Mouse (Mus musculus): ENCODE measurements around the gene Lin7a.

Lin7a gene

DNA sequence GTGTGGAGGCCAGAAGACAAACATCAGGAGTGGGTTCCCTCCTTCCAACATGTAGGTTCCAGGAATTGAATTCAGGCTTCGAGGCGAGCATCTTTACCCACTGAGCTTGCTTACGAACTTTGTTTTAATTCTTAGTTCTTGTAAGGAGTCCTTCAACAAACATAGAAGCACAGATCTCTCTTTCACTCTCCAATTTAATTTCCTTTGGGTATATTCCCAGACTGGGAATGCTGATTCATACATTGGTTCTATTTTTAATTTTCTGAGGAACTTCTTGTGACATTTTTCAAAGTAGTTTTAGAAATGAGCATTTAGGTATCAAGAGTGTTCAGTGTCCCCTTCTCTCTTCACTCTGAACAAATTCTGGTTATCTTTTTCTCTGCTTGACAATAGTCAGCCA, 68.0 kb downstream of the Lin7a start:
- DNase-seq: no peak

GRCm38 (mm10) chr10:107341151-107341550, 69.7 kb downstream of the Lin7a start:
- no peak for DNase-seq

DNA sequence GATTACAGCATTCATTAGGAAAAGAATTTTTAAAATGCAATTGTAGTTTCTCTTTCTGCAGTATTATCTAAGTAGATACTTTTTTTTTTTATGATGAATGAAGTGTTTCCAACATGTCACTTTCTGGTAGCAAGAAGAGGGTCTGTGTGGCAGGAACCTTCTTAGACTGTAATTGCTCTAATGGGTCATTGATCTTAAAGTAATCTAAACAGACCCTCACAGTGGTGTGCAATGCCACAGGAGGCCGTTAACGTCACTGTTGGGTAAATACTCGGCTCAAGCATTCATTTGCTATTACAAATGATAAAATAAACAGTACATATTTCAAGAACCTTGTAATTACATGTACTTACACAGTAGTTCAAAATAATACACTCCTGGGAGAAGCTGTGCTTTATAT, 72.7 kb downstream of the Lin7a start:
- no peak for DNase-seq

- no peak for DNase-seq
Measured at GRCm38 (mm10) chr10:107347842-107348241, 76.4 kb downstream of the Lin7a start.

- no peak for DNase-seq
Measured at GRCm38 (mm10) chr10:107351696-107352485, 80.4 kb downstream of the Lin7a start.

GRCm38 (mm10) chr10:107353483-107353882, 82.0 kb downstream of the Lin7a start:
- no peak for DNase-seq

DNA sequence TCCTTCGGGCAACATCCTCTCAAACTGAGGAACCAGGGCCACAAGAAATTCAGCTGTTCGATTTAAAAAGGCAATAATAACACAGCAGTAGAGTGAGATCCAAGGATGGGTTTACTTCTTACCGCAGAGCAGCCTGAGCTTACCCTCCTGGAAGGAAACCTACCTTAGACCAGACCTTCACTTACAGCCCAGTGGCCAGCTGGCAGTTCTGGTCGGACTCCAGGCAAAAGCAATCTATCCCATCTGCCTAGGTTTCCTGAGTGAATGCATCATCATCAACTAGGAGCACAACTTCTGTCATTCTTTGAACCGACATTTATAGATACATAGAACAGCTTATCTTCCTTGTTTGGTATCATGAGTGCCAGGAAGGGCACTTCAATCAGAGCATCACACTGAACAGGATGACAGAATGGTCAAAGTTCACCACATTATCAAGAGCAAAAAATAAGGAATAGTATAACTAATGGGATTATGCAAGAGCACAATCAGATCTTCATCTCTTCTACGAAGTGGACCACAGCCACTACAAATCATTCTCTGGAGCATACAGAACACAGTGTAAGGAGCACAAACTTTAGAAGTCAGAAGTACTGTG, 87.1 kb downstream of the Lin7a start:
- no peak for DNase-seq

DNA sequence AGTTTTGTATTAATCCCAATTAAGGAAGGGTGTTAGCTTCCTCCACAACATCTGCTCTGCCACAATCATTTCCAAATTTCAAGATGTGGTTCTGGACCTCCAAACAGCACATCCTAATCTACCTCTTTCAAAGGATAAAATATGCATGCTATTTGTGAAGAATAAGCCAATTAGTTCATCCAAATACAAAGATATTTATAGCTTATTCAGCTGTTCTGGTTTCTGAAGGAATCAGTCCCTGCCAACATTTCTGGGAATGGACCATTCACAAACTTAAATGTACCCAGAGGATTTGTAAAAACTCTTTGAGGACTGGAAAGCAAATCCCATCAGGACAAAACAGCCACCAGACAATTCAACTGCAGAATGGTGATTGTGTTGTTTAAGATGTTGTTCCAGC, 87.8 kb downstream of the Lin7a start:
- DNase-seq: no peak

GRCm38 (mm10) chr10:107361546-107361945, 90.1 kb downstream of the Lin7a start:
- peak; percentile 67 to 70 for DNase-seq

DNA sequence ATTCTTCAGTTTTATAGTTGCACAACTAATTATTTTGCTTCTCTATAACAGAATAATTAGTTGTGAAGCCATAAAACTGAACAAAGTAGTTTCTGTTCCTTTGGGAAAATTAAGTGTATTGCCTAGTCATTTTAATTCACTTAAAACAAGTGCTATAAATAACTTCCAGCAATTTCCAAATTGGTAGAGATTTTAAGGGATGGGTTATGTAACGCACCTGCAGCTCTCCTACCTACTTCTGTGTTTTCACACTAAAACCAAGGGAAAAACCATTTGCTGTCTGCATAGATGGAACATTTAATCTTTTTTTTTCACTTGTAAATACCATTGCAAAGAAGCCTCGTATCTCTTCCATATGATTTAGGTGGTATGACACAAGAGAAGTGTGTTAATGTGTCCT, 90.5 kb downstream of the Lin7a start:
- DNase-seq: no peak

DNA sequence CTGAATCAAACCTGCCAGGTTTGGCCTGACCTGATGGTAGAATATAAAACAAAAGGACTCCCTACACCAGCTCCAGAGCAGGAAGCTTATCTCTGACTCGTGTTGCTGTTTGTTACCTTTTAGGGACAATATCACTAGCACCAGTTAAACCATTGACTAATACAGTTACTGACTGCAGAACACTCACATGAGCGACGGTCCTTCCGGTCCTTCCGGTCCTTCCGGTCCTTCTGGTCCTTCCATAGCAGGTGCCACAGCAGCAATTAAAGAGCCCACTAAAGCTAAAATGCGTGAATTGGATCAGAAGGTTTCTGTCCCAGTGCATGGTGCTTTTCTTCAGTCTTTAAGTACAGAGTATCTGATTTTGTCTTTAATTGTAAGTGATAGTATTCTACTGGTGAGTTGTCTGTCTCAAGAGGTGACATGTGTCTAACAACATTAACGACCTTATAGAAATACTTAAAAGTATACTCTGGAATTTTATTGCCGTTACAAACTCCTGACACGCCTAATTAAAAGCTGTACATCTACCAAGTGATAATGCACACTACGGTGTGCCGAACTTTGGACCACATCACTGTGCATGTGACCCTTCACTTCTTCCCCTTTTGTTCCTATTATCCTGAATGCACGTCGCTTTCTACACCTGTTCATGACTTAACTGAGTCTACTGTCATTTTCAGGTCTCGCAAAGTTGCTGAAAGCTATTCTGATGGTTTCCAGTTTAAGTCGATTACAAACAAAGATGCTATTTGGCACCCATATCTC, 91.7 kb downstream of the Lin7a start:
- DNase-seq: no peak

DNA sequence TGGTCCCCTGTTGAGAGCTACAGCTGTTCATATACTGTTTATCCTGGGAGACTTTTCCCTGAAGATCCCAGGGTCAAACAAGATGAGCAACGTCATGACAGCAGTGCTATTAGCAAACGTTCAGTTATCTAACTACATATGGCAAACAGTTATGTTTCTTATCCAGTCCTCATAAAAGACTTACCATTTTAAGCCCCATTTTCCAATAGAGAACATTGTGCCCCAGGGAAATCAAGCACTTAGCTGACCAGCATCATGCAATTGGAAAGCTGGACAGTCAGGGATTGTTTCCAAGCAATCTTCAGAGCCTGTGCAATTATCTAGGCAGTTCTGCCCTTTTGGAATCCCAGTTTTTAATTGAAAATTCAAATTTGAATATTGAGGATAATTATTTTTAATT, 105.7 kb downstream of the Lin7a start:
- no peak for DNase-seq

- DNase-seq: no peak
Measured at GRCm38 (mm10) chr10:107381143-107381746, 109.8 kb downstream of the Lin7a start.

GRCm38 (mm10) chr10:107383825-107384224, 112.3 kb downstream of the Lin7a start:
- DNase-seq: no peak

GRCm38 (mm10) chr10:107389505-107389904, 118.0 kb downstream of the Lin7a start:
- DNase-seq: peak; percentile 57 to 69

DNA sequence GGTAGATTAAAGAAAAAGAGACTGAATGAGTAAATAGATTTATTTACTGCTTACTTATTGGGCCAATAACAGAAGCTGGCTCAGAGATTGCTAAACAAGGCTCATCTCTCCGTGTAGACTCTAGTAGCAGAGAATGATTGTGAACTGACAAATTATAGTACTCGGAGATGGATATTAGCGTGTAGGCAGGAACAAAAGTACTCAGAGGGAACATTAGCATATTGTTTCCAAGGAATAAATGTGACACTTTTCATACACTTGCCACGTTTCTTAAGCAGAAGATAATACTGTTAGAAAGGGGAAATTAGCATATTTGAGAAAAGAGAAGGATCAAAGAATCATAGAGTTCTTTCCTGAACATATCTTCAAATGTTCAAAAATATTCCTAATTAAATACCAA, 133.9 kb downstream of the Lin7a start:
- no peak for DNase-seq

- no peak for DNase-seq
Measured at GRCm38 (mm10) chr10:107418306-107418705, 146.8 kb downstream of the Lin7a start.

GRCm38 (mm10) chr10:107436967-107437366, 165.5 kb downstream of the Lin7a start:
- no peak for DNase-seq

GRCm38 (mm10) chr10:107442781-107443180, 171.3 kb downstream of the Lin7a start:
- DNase-seq: peak in 1 of 2 experiments; percentile 46

DNA sequence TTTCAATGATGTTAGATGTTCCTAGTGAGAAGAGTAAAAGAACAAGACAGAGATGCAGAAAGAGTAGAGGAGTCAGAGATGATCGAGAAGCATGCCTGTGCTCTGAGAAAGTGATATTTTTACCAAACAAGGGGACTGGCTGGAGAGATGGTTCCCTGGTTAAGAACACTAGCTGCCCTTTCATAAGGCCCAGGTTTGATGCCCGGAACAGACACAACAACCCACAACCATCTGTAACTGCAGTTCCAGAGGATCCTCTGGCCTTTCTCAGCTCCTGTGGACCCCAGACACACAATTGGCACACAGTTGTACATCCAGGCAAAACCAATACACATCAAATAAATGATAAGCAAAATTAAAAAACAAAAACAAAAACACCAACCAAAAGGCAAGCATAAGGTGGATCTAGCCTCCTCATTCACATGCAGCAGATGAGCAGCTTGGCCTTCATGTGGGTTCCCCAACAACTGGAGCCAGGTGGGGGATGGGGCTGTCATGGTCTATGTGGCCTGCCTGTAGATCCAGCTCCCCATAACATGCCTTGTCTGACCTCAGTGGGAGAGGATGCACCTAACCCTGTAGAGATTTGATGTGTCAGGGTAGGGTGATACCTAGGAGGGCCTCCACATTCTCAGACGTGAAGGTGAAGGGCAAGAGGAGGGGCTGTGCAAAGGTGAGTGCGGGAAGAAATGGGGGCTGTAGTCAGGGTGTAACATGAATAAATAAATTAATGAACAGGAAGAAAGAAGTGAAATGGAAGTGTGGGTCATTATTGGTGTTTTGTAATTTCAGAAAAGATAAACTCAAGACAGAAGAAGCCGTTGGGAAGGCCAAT, 178.2 kb downstream of the Lin7a start:
- no peak for DNase-seq

DNA sequence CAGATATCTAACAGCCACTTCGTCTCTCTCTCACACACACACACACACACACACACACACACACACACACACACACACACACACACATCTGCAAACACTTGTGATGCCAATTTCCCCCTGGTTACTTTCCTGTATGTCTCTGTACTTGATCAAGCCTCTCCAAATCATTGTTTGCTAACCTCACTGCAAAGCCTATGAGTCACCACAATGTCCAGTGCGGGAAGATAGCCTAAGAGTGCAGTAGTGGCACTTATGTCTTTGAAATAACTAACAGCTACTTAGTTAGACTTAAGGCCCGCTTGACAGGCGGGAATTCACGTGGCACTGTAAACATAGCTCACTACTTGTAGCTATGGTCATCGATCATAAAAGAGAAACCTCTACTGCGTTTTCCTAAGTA, 196.3 kb downstream of the Lin7a start:
- no peak for DNase-seq

Measured in kidney, postnatal 25 days (tissue).